Mouse (Mus musculus): ENCODE results near the gene Ptk7.

- 0 out of 2 replicates have a peak, but pooled peaks have one; percentile 17 for TF ChIP-seq EP300 (IDR thresholded peaks at IDR 0.05; ENCODE audit: low read length)
- TF ChIP-seq TCF12 (IDR thresholded peaks at IDR 0.05; ENCODE audit: low read depth, low read length): no peak
- TF ChIP-seq CTCF (conservative IDR thresholded peaks at IDR 0.05 in 1 of 2, IDR thresholded peaks at IDR 0.05 in 1 of 2; ENCODE audit: low read depth in 2 of 2, low read length in 2 of 2): no peak
- TF ChIP-seq E2F4 (IDR thresholded peaks at IDR 0.05; ENCODE audit: insufficient replicate concordance, low read depth, low read length): no peak
- TF ChIP-seq CHD2 (IDR thresholded peaks at IDR 0.05; ENCODE audit: low read length): no peak
- TF ChIP-seq PAX5 (IDR thresholded peaks at IDR 0.05; ENCODE audit: low read length): no peak
- TF ChIP-seq RAD21 (IDR thresholded peaks at IDR 0.05; ENCODE audit: low read depth, low read length): no peak
- TF ChIP-seq USF1 (IDR thresholded peaks at IDR 0.05; ENCODE audit: low read depth, low read length): no peak
- no peak for TF ChIP-seq NRF1 (IDR thresholded peaks at IDR 0.05; ENCODE audit: low read depth, low read length)
- no peak for TF ChIP-seq TBP (conservative IDR thresholded peaks at IDR 0.05; ENCODE audit: low read depth, low read length)
Measured at GRCm38 (mm10) chr17:46618394-46618768, 10.9 kb downstream of the Ptk7 start.
